Mouse (Mus musculus) midbrain, embryonic 13.5 days (tissue): ENCODE data around the gene Rbm48. TPM values are rescaled to one million over a fixed set of nuclear protein-coding genes. Genes with fewer than 3 reads are reported as not detected.

Experiments
- ATAC-seq: fragments of 200-750 bp; cut with Nextera tagmentation; 2 replicates; pipeline ENCODE4 v1.8.0; 2017; ENCODE audit warnings: mild to moderate bottlenecking, moderate TSS enrichment, moderate library complexity
- H3K27ac ChIP-seq: fragments of 300-500 bp; sonication (generic); 2 replicates; pipeline ENCODE4 v1.5.1; 2015; ENCODE audit warnings: inconsistent platforms, mild to moderate bottlenecking, moderate library complexity
- H3K27me3 ChIP-seq: fragments of 300-500 bp; sonication (generic); 2 replicates; pipeline ENCODE4 v1.6.1; 2015; ENCODE audit warnings: mild to moderate bottlenecking, inconsistent platforms
- H3K36me3 ChIP-seq: fragments of 300-500 bp; sonication (generic); 2 replicates; pipeline ENCODE4 v1.6.1; 2015; ENCODE audit warnings: mild to moderate bottlenecking, inconsistent platforms
- H3K4me1 ChIP-seq: fragments of 300-500 bp; sonication (generic); replicated peaks from 2 replicates; pipeline ENCODE4 v1.6.1; 2015; ENCODE audit warnings: inconsistent platforms
- H3K4me2 ChIP-seq: fragments of 300-500 bp; sonication (generic); replicated peaks from 2 replicates; pipeline ENCODE4 v1.6.1; 2015; ENCODE audit warnings: moderate library complexity, mild to moderate bottlenecking, inconsistent platforms
- H3K4me3 ChIP-seq: fragments of 300-500 bp; sonication (generic); replicated peaks from 2 replicates; pipeline ENCODE4 v1.5.1; 2015; ENCODE audit warnings: mild to moderate bottlenecking, inconsistent platforms
- H3K9ac ChIP-seq: fragments of 300-500 bp; sonication (generic); replicated peaks from 2 replicates; pipeline ENCODE4 v1.6.1; 2015; ENCODE audit warnings: mild to moderate bottlenecking, inconsistent platforms
- H3K9me3 ChIP-seq: fragments of 300-500 bp; sonication (generic); 2 replicates; pipeline ENCODE4 v1.6.1; 2016; ENCODE audit warnings: mild to moderate bottlenecking, inconsistent platforms
- WGBS: fragments of 180-500 bp; shearing (Covaris S2); methylation state at CpG from one replicate; pipeline ENCODE4 v1.1.7; 2015; 5-methylcytosine and 5-hydroxymethylcytosine counted together
- polyA plus RNA-seq: library from polyadenylated mRNA; unstranded; fragments of >200 nt; fragmentation: Nextera tagmentation; extraction: Ambion mirVana; gene quantifications from 2 replicates; pipeline ENCODE4 v1.2.1, GENCODE M21; 2015

The Rbm48 gene
- polyA plus RNA-seq, 1 experiment from 2014 or later = 15.6 TPM

- H3K27me3 ChIP-seq = no peaks in the 10 kb centered on the region
- H3K4me1 ChIP-seq = peaks cover 21% of the 10 kb centered on the region
- no peaks in the 10 kb centered on the region for H3K9me3 ChIP-seq
- peak; percentile 97 for ATAC-seq
- peak within 1 kb of the TSS; percentile 92 for H3K4me3 ChIP-seq
- under 1% methylated on average over 78 of the region's 80 CpGs for WGBS
- H3K27ac ChIP-seq = peak within 1 kb of the TSS; percentile 86
- peaks cover 7% of the 10 kb centered on the region for H3K36me3 ChIP-seq
- peak within 1 kb of the TSS; percentile 84 for H3K9ac ChIP-seq
- peak within 1 kb of the TSS; percentile 77 for H3K4me2 ChIP-seq
These were observed 52.5 kb downstream of the Rbm48 start, which contains the start of gene Fam133b for GRCm38 (mm10) chr5:3543629-3544479. Gene Fam133b (plus strand): TSS chr5:3543833.

GRCm38 (mm10) chr5:3541871-3542270, 54.5 kb downstream of the Rbm48 start:
- peaks cover 2% of the 10 kb centered on the region; the same call in 1 of the 2 replicates for H3K36me3 ChIP-seq
- no peaks in the 10 kb centered on the region for H3K27me3 ChIP-seq
- no peak overlapping the region for H3K27ac ChIP-seq
- no peak overlapping the region for H3K4me2 ChIP-seq
- no peaks in the 10 kb centered on the region for H3K9me3 ChIP-seq
- peaks cover 19% of the 10 kb centered on the region for H3K4me1 ChIP-seq
- no peak overlapping the region for H3K4me3 ChIP-seq
- no peak for ATAC-seq
- H3K9ac ChIP-seq = no peak overlapping the region
- WGBS = 84% methylated on average over 6 of the region's 6 CpGs

GRCm38 (mm10) chr5:3538505-3539472, 57.6 kb downstream of the Rbm48 start:
- H3K4me2 ChIP-seq = no peak overlapping the region
- H3K27ac ChIP-seq = no peak overlapping the region
- ATAC-seq = no peak
- H3K27me3 ChIP-seq = no peaks in the 10 kb centered on the region
- H3K9ac ChIP-seq = no peak overlapping the region
- H3K4me1 ChIP-seq = no peaks in the 10 kb centered on the region
- 75% methylated on average over 11 of the region's 11 CpGs for WGBS
- no peak overlapping the region for H3K4me3 ChIP-seq
- H3K36me3 ChIP-seq = no peaks in the 10 kb centered on the region
- no peaks in the 10 kb centered on the region for H3K9me3 ChIP-seq

- H3K4me3 ChIP-seq = no peak overlapping the region
- no peak overlapping the region for H3K9ac ChIP-seq
- H3K27ac ChIP-seq = no peak overlapping the region
- H3K27me3 ChIP-seq = no peaks in the 10 kb centered on the region
- no peaks in the 10 kb centered on the region for H3K4me1 ChIP-seq
- 70% methylated on average over 3 of the region's 3 CpGs for WGBS
- no peaks in the 10 kb centered on the region for H3K36me3 ChIP-seq
- H3K9me3 ChIP-seq = no peaks in the 10 kb centered on the region
- no peak for ATAC-seq
- H3K4me2 ChIP-seq = no peak overlapping the region
These were observed 59.7 kb downstream of the Rbm48 start for GRCm38 (mm10) chr5:3536592-3537212.

Other genes starting within 250 kb of the Rbm48 start
- gene Fam133b, start 52.8 kb downstream of the Rbm48 start, polyA plus RNA-seq = 32.5 and 35.5 TPM in 2 replicates
- 4.1 and 4.3 TPM in 2 replicates for gene 1700109H08Rik, start 25.0 kb downstream of the Rbm48 start, polyA plus RNA-seq
- 23.7 and 28.7 TPM in 2 replicates for gene Pex1, start 519 bp downstream of the Rbm48 start, polyA plus RNA-seq
- not detected in 2 replicates for gene Tmbim7, start 54.6 kb upstream of the Rbm48 start, polyA plus RNA-seq
- 66.3 and 68.3 TPM in 2 replicates for gene Gatad1, start 60.6 kb upstream of the Rbm48 start, polyA plus RNA-seq
- gene Ankib1, start 206.3 kb upstream of the Rbm48 start, polyA plus RNA-seq = 17.6 and 18.2 TPM in 2 replicates
- 71.6 and 73.3 TPM in 2 replicates for gene Krit1, start 206.6 kb upstream of the Rbm48 start, polyA plus RNA-seq
- gene Lrrd1, start 248.6 kb upstream of the Rbm48 start, polyA plus RNA-seq = 0.15 and 0.16 TPM in 2 replicates